Mouse (Mus musculus) gastrocnemius, adult 8-10 months (tissue): ENCODE data around the gene Atp9a. TPM values are rescaled to one million over a fixed set of nuclear protein-coding genes. Genes with fewer than 3 reads are reported as not detected.
A peak's percentile ranks its signal among the peaks of the same experiment; 100 is the strongest.

Experiments used
- DNase-seq, 2 experiments: peaks; one replicate each; pipeline ENCODE4 v3.0.0; 2022; ENCODE audit warnings: low spot score in 2 of 2
- microRNA-seq: library from miRNA; unstranded; fragments of <30 nt; microRNA quantifications from one replicate; pipeline ENCODE4 v1.2.0, GENCODE M21; 2022
- total RNA-seq, 4 experiments: library from RNA; stranded (reverse); gene quantifications; 2 replicates each; pipeline ENCODE4 v1.2.4; 2022

Atp9a gene
- total RNA-seq, 4 experiments from 2014 or later, result 23.0 to 28.0 (median 26.2) TPM

DNA sequence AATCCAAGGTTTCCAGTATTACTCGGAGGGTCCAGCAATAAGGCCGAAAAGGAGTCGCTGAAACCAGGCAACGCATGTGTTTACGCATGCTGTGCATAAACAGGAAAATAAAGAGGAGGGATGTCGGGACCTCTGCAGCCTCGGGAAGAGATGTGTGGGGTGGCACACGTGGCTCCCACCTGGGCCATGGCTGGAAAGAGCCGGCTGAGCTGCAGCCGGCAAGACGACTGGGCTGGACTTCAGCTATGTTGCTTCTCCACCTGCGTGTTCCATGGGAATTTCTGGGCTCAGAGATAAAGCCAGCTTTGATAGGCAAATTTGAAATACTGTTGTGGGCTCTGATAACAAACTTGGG is 139.8 kb downstream of the Atp9a start:
- DNase-seq, result no peak

DNA sequence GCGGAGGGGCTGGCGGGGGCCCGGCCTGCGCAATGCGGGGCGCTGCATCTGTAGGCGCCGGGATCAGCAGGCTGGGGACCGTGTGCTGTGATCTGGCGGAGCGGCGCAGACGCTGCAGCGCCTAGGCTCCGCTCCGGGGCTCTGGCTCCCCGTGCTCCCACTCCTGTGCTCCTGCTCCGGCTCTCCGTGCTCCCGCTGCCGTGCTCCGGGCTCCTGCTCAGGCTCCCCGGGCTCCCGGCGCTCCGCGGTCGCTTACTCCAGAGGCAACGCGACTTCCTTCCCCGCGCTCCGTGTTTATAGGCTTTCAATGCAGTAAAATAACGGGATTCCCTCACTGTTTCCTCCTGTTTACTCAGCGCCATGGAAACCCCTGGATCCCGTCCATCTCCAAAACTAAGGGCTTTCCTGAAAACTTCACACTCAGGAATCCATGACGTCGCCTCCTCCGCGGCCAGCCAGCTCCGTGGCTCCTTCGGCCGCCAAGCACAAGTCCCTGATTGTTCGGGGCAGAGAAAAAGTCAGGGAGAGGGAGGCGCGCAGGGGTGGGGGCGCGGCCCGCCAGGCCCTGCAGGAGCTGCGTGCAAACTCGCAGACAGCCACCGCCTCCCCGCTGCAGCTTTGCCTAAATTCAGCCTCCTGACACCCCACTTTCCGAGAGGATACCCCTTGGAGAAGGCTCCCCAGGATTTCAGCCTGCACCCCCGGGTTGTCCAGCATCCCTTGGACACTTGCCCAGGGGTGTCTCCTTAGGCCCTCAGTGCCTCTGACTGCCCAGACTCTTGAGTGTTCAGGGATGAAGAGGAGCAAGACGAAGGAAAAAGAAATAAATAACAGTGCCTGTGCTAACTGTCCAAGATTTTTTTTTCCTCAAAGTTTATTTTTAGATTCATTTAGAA is 140.5 kb downstream of the Atp9a start, which contains the start of gene Nfatc2:
Gene Nfatc2, minus strand, starts transcription at position 167 of the 896 bp plus-strand sequence.
- peak; percentile 74 to 80 for DNase-seq

DNA sequence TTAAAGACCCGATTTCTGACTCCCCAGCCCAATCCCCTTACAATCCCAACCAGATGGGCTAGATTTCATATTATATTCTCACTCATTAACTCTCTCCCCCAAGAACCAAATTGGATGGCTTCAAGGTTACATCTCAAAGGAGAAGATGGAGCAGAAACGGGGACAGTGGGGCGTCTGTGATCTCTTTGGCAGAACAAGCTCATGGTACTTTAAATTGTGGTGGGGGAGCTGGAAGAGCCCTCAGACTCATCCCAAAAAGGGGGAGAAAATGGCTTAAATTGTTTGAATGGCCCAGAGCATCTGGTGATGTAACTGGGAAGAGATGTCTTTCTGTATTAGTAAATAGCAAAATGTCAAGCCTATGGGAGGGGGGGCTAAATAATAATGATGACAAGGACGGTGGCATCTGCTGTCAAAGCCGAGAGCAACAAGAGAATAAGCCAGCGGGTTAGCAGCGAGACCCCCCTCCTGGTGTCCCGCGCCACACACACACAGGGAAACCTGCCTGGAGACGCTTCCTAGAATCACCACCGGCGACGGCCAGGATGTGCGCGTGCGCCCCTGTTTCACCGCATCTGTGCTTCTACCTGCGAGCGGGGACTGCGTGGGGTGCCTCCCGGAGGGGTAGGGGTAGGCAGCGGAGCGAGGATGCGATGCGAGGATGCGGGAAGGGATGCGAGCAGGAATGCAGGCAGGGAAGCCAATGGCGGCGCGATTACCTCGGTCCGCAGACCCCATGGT is 141.3 kb downstream of the Atp9a start:
- DNase-seq, result no peak

- no peak for DNase-seq
These were observed 146.5 kb downstream of the Atp9a start for GRCm38 (mm10) chr2:168595693-168596092.

DNA sequence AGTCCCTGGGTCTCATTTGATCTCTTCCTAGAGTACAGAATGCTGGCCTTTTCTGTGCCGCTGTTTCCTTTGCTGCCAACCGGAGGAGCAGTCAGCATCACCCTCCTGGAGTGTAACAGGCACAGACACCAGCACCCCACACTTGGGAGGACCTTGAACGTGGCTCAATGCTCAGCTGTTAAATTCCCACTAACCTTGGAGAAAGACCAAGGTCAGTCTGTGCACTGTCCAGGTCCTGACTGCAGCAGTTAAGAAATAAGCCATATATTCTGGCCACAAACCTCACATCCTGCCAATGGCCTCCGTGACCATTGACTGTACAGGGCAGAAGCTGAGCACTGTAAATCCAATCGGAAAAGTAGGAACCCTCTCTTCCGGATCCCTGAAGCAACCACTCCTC is 148.5 kb downstream of the Atp9a start:
- DNase-seq, result no peak

DNA sequence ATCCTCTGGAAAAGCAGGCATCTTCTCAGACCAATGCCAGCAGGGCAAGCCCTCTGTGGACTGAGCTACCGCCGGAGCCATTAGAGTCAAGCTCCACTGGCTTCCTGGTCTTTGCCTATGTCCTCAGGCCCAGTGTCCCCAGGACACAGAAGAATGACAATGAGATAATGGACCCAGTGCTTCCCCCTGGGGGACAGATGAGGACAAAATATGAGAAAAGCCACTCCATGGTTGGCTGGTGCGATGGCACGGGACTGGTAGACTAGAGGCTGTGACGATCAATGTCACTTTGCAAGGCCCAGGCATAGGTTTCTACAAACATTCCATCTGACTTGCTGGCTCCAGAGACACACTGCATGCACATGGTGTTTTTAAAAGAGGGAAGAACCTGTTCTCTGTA is 149.2 kb downstream of the Atp9a start:
- DNase-seq, result no peak

- DNase-seq, result no peak
These were observed 151.1 kb downstream of the Atp9a start for GRCm38 (mm10) chr2:168591076-168591475.

GRCm38 (mm10) chr2:168590556-168590955 is 151.7 kb downstream of the Atp9a start:
- DNase-seq, result no peak

- DNase-seq, result peak in 1 of 2 experiments; percentile 51
These were observed 152.0 kb downstream of the Atp9a start for GRCm38 (mm10) chr2:168590168-168590551.

DNA sequence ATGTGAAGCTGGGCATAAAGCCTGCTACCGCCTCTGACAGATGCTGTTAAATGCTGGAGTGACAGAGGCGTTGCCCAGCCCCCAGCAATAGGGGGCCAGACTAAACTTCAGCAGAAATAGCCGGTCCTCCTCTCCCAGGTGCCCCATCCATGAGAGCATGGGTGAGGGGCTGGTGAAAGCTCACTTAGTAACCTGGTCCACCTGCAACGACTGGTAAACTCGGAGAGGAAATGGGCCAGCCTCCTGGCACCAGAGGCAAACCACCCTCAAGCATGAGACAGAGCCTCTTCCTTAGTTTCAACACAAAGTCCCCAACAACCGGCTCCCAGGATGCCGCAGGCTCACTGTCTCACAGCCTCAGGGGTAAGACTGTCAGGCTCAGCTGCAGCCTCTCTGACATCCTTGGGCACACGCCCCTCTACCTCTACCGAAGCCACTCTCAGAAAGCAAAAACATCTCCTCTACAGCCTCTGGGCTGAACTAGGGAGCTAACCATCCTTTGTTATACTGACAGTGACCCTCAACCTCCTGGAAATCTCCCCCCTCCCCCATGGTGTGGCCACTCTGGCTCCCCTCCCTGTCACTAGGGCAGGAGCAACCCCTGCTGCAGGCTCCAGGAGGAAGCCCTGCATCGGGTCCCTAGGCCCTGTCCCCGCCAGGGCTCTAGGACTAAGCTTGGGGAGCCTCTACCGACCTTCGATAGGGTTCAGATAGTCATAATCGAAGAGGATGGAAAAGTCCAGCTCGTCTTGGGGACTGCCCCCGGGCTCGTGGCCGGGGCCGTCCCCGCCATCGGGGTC is 152.6 kb downstream of the Atp9a start:
- no peak for DNase-seq

DNA sequence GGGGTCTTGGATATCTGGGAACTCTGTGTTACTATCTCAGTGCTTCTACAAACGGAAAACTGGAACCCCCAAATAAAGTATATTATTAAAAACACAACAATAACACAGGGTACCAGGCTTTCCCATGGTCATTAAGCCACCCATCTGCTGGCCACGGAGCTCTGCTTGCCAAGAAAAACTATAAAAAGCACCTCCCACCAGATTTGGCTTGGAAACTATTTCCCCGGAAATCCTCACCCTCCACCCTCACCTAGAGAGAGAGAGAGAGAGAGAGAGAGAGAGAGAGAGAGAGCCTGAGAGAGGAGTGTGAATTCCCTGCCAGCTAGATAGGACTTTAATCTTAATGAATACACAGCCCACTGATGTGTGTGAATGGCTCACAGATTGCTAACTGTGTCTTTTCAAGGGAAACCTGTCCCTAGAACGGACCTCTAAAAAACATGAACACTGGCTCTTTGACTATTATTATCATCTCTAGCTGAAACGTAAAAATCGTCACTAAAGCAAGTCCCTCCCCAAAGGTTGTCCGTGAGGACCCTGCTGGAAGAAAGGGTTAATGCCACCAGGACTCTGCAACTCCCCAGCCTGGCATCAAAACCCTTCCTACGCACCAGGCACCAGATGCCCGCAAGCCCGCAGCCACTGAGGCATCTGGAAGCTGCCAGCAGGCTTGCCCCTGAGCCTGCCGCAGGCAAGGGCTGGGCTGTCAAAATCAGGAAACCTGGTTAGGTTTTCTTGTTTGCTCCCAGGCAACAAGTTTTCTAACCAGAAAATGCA is 153.4 kb downstream of the Atp9a start:
- DNase-seq, result no peak

- no peak for DNase-seq
These were observed 155.1 kb downstream of the Atp9a start for GRCm38 (mm10) chr2:168587159-168587558.

DNA sequence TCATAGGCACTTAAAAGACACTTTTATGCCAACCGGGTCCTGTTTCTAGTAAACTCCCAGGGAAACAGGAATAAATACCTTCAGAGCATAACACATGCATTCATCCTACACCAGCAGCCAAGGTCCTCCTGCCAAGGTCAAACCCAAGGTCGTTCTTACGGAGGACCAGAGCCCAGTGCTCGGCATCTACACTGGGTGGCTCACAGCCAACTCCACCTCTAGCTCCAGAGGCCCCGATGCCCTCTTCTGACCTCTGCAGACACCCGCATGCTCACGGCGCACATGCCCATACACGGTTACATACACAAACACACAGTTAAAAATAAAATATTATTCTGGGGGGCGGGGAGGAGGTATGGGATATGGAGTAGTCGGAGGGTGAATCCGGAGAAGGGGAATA is 155.7 kb downstream of the Atp9a start:
- DNase-seq, result peak in 1 of 2 experiments; percentile 44

GRCm38 (mm10) chr2:168584857-168585256 is 157.4 kb downstream of the Atp9a start:
- no peak for DNase-seq

Small RNAs within 50 kb of the gene (microRNA-seq; reads per million reads assigned to microRNA genes)
- not detected for gene Mir7004

Other genes starting within 250 kb of the Atp9a start
- 10 to 100 TPM in 3 of 4 experiments, 1 to 10 TPM in 1; 7.8 to 13.6 (median 10.3) TPM for gene Nfatc2, start 140.8 kb downstream of the Atp9a start, total RNA-seq
- 1 to 10 TPM; 1.3 to 5.7 (median 2.6) TPM for gene Sall4, start 25.5 kb upstream of the Atp9a start, total RNA-seq
- 10 to 100 TPM in 1 of 4 experiments, 1 to 10 TPM in 3; 6.8 to 10.1 (median 7.4) TPM for gene Zfp64, start 213.2 kb upstream of the Atp9a start, total RNA-seq